Mouse (Mus musculus) liver, embryonic 11.5 days (tissue): ENCODE measurements around the gene Cox6a2. TPM values are rescaled to one million over a fixed set of nuclear protein-coding genes. Genes with fewer than 3 reads are reported as not detected.

Experiments
- ATAC-seq: fragments of 200-750 bp; cut with Nextera tagmentation; replicated peaks from 2 replicates; pipeline ENCODE4 v1.8.0; 2017; ENCODE audit warnings: moderate number of reproducible peaks, mild to moderate bottlenecking, moderate TSS enrichment, moderate library complexity; ENCODE audit not compliant: low FRiP score
- DNase-seq: peaks from one replicate; pipeline ENCODE4 v3.0.0-alpha.2; 2017; ENCODE audit warnings: low spot score
- H3K27ac ChIP-seq: fragments of 300-500 bp; sonication (generic); 2 replicates; pipeline ENCODE4 v1.5.1; 2014; ENCODE audit warnings: mild to moderate bottlenecking, low read depth, low read length, control low read depth
- H3K27me3 ChIP-seq: fragments of 300-500 bp; sonication (generic); replicated peaks from 2 replicates; pipeline ENCODE4 v1.6.1; 2014; ENCODE audit warnings: low read length, mixed read lengths; ENCODE audit not compliant: control insufficient read depth, insufficient read depth
- H3K36me3 ChIP-seq: fragments of 300-500 bp; sonication (generic); 2 replicates; pipeline ENCODE4 v1.6.1; 2014; ENCODE audit warnings: mild to moderate bottlenecking, low read length, moderate library complexity, mixed read lengths; ENCODE audit not compliant: control insufficient read depth, insufficient read depth
- H3K4me1 ChIP-seq: fragments of 300-500 bp; sonication (generic); replicated peaks from 2 replicates; pipeline ENCODE4 v1.6.1; 2014; ENCODE audit warnings: low read length, mixed read lengths; ENCODE audit not compliant: control insufficient read depth, insufficient read depth
- H3K4me2 ChIP-seq: fragments of 300-500 bp; sonication (generic); 2 replicates; pipeline ENCODE4 v1.6.1; 2014; ENCODE audit warnings: mild to moderate bottlenecking, control low read depth, moderate library complexity
- H3K4me3 ChIP-seq: fragments of 300-500 bp; sonication (generic); 2 replicates; pipeline ENCODE4 v1.5.1; 2014; ENCODE audit warnings: low read depth, low read length, control low read depth
- H3K9ac ChIP-seq: fragments of 300-500 bp; sonication (generic); 2 replicates; pipeline ENCODE4 v1.6.1; 2014; ENCODE audit warnings: low read depth, low read length, control low read depth
- H3K9me3 ChIP-seq: fragments of 300-500 bp; sonication (generic); 2 replicates; pipeline ENCODE4 v1.6.1; 2016; ENCODE audit warnings: low read length, inconsistent platforms, mixed read lengths; ENCODE audit not compliant: control insufficient read depth
- WGBS: fragments of 180-500 bp; shearing (Covaris S2); extraction: QIAGEN DNeasy Blood & Tissue Kit; methylation state at CpG from one replicate; pipeline ENCODE4 v1.1.7; 2014; 5-methylcytosine and 5-hydroxymethylcytosine counted together
- polyA plus RNA-seq: library from polyadenylated mRNA; unstranded; fragments of >200 nt; fragmentation: Nextera tagmentation; extraction: Ambion mirVana; gene quantifications from 2 replicates; pipeline ENCODE4 v1.2.1, GENCODE M21; 2014

Cox6a2 gene
- 2.3 and 6.3 TPM in 2 replicates for polyA plus RNA-seq

GRCm38 (mm10) chr7:128206152-128206551 is at the start of gene Cox6a2:
Cox6a2 (minus strand) TSS chr7:128206387.
- 68% methylated on average over 6 of the region's 6 CpGs for WGBS
- H3K4me3 ChIP-seq: no peak within 1 kb of the TSS
- no peak within 1 kb of the TSS for H3K9ac ChIP-seq
- no peaks in the 10 kb centered on the region for H3K27me3 ChIP-seq
- no peaks in the 10 kb centered on the region for H3K4me1 ChIP-seq
- DNase-seq (no peak), ATAC-seq (no peak)
- H3K36me3 ChIP-seq: no peaks in the 10 kb centered on the region
- H3K9me3 ChIP-seq: no peaks in the 10 kb centered on the region
- H3K27ac ChIP-seq: no peak within 1 kb of the TSS
- H3K4me2 ChIP-seq: no peak within 1 kb of the TSS

- WGBS: 72% methylated on average over 5 of the region's 5 CpGs
- Histone ChIP-seq H3K4me2 (no peak overlapping the region), H3K36me3 (peaks cover 4% of the 10 kb centered on the region), H3K4me3 (no peak overlapping the region), H3K9ac (no peak overlapping the region), H3K27ac (no peak overlapping the region), H3K4me1 (peaks cover 5% of the 10 kb centered on the region; the same call in 1 of the 2 replicates), H3K9me3 (no peaks in the 10 kb centered on the region), H3K27me3 (peaks cover 16% of the 10 kb centered on the region)
- ATAC-seq (no peak), DNase-seq (no peak)
Measured at GRCm38 (mm10) chr7:128255757-128256156, 49.6 kb upstream of the Cox6a2 start.

GRCm38 (mm10) chr7:128254978-128255377 is 48.8 kb upstream of the Cox6a2 start:
- no peak for ATAC-seq
- Histone ChIP-seq H3K27ac (no peak overlapping the region), H3K4me3 (no peak overlapping the region), H3K9ac (no peak overlapping the region), H3K9me3 (no peaks in the 10 kb centered on the region), H3K27me3 (peaks cover 16% of the 10 kb centered on the region), H3K36me3 (peaks cover 4% of the 10 kb centered on the region), H3K4me1 (peaks cover 5% of the 10 kb centered on the region; the same call in 1 of the 2 replicates), H3K4me2 (no peak overlapping the region)
- no peak for DNase-seq
- WGBS: 58% methylated on average over 2 of the region's 2 CpGs

GRCm38 (mm10) chr7:128252609-128253008 is 46.4 kb upstream of the Cox6a2 start:
- ATAC-seq (no peak), DNase-seq (peak; percentile 35)
- Histone ChIP-seq H3K9me3 (no peaks in the 10 kb centered on the region), H3K36me3 (peaks cover 4% of the 10 kb centered on the region), H3K9ac (0 out of 2 replicates have a peak overlapping the region, but pooled peaks have one; percentile 5), H3K4me3 (no peak overlapping the region), H3K27ac (no peak overlapping the region), H3K4me2 (peak overlapping the region; percentile 49), H3K27me3 (peaks cover 13% of the 10 kb centered on the region), H3K4me1 (peaks cover 7% of the 10 kb centered on the region)
- WGBS: 24% methylated on average over 24 of the region's 24 CpGs

- H3K4me2 ChIP-seq: peak overlapping the region; percentile 49
- no peak overlapping the region for H3K4me3 ChIP-seq
- 62% methylated on average over 12 of the region's 12 CpGs for WGBS
- ATAC-seq (no peak), DNase-seq (peak; percentile 27)
- peaks cover 4% of the 10 kb centered on the region for H3K4me1 ChIP-seq
- no peak overlapping the region for H3K27ac ChIP-seq
- no peak overlapping the region for H3K9ac ChIP-seq
- H3K27me3 ChIP-seq: peaks cover 13% of the 10 kb centered on the region
- no peaks in the 10 kb centered on the region for H3K9me3 ChIP-seq
- H3K36me3 ChIP-seq: peaks cover 4% of the 10 kb centered on the region
Measured at GRCm38 (mm10) chr7:128251946-128252345, 45.8 kb upstream of the Cox6a2 start.

- Histone ChIP-seq H3K4me2 (no peak overlapping the region), H3K27ac (no peak overlapping the region), H3K4me3 (no peak overlapping the region), H3K36me3 (peaks cover 5% of the 10 kb centered on the region), H3K4me1 (peaks cover 5% of the 10 kb centered on the region), H3K9ac (no peak overlapping the region), H3K9me3 (no peaks in the 10 kb centered on the region), H3K27me3 (peaks cover 13% of the 10 kb centered on the region)
- 85% methylated on average over 5 of the region's 5 CpGs for WGBS
- no peak for ATAC-seq
- DNase-seq: no peak
Measured at GRCm38 (mm10) chr7:128249998-128250397, 43.8 kb upstream of the Cox6a2 start.

GRCm38 (mm10) chr7:128248081-128249042 is 42.2 kb upstream of the Cox6a2 start:
- WGBS: 82% methylated on average over 10 of the region's 10 CpGs
- peak overlapping the region; percentile 55 for H3K4me3 ChIP-seq
- H3K27ac ChIP-seq: no peak overlapping the region
- no peaks in the 10 kb centered on the region for H3K9me3 ChIP-seq
- peaks cover 5% of the 10 kb centered on the region for H3K4me1 ChIP-seq
- no peak overlapping the region for H3K9ac ChIP-seq
- H3K4me2 ChIP-seq: peak overlapping the region; percentile 82
- DNase-seq (no peak), ATAC-seq (no peak)
- H3K36me3 ChIP-seq: peaks cover 15% of the 10 kb centered on the region
- H3K27me3 ChIP-seq: peaks cover 11% of the 10 kb centered on the region

GRCm38 (mm10) chr7:128247443-128247842 is 41.3 kb upstream of the Cox6a2 start:
- peak; percentile 85 for ATAC-seq
- Histone ChIP-seq H3K9me3 (no peaks in the 10 kb centered on the region), H3K27me3 (peaks cover 7% of the 10 kb centered on the region), H3K27ac (no peak overlapping the region), H3K4me1 (peaks cover 5% of the 10 kb centered on the region), H3K36me3 (peaks cover 19% of the 10 kb centered on the region), H3K4me2 (peak overlapping the region; percentile 82), H3K4me3 (peak overlapping the region; percentile 55), H3K9ac (peak overlapping the region; percentile 74)
- DNase-seq: peak; percentile 77
- under 1% methylated on average over 13 of the region's 13 CpGs for WGBS
